Mouse (Mus musculus) embryonic facial prominence, embryonic 13.5 days (tissue): ENCODE measurements at regions not wholly inside any gene's neighbourhood (a gene's known extent, or its start where the extent isn't known, plus 50 kb on each side); places are given as distances from the start of the nearest gene placed in this dataset.

Experiments
- ATAC-seq: fragments of 200-750 bp; cut with Nextera tagmentation; 2 replicates; pipeline ENCODE4 v1.8.0; 2017; ENCODE audit warnings: low read depth; ENCODE audit not compliant: insufficient number of reproducible peaks, insufficient read depth, low FRiP score, low TSS enrichment
- H3K27ac ChIP-seq: fragments of 300-500 bp; sonication (generic); 2 replicates; pipeline ENCODE4 v1.5.1; 2015; ENCODE audit warnings: moderate library complexity, mild to moderate bottlenecking, inconsistent platforms
- H3K27me3 ChIP-seq: fragments of 300-500 bp; sonication (generic); 2 replicates; pipeline ENCODE4 v1.6.1; 2015; ENCODE audit warnings: mild to moderate bottlenecking, inconsistent platforms
- H3K36me3 ChIP-seq: fragments of 300-500 bp; sonication (generic); 2 replicates; pipeline ENCODE4 v1.6.1; 2015; ENCODE audit warnings: mild to moderate bottlenecking, inconsistent platforms
- H3K4me1 ChIP-seq: fragments of 300-500 bp; sonication (generic); 2 replicates; pipeline ENCODE4 v1.6.1; 2015; ENCODE audit warnings: inconsistent platforms
- H3K4me2 ChIP-seq: fragments of 300-500 bp; sonication (generic); 2 replicates; pipeline ENCODE4 v1.6.1; 2015; ENCODE audit warnings: moderate library complexity, mild to moderate bottlenecking, inconsistent platforms
- H3K4me3 ChIP-seq: fragments of 300-500 bp; sonication (generic); 2 replicates; pipeline ENCODE4 v1.5.1; 2015; ENCODE audit warnings: mild to moderate bottlenecking, inconsistent platforms
- H3K9ac ChIP-seq: fragments of 300-500 bp; sonication (generic); 2 replicates; pipeline ENCODE4 v1.6.1; 2015; ENCODE audit warnings: mild to moderate bottlenecking, inconsistent platforms
- H3K9me3 ChIP-seq: fragments of 300-500 bp; sonication (generic); 2 replicates; pipeline ENCODE4 v1.6.1; 2016; ENCODE audit warnings: inconsistent platforms
- WGBS: fragments of 180-500 bp; shearing (Covaris S2); methylation state at CpG from one replicate; pipeline ENCODE4 v1.1.7; 2015; ENCODE audit warnings: mixed read lengths; 5-methylcytosine and 5-hydroxymethylcytosine counted together

GRCm38 (mm10) chr17:75892156-75892555, 340.4 kb upstream of the Fam98a start:
- no peak for ATAC-seq
- H3K27me3 ChIP-seq: no peaks in the 10 kb centered on the region
- H3K9ac ChIP-seq: no peak overlapping the region
- 78% methylated on average over 4 of the region's 4 CpGs for WGBS
- no peak overlapping the region for H3K4me2 ChIP-seq
- no peak overlapping the region for H3K4me3 ChIP-seq
- H3K36me3 ChIP-seq: no peaks in the 10 kb centered on the region
- H3K4me1 ChIP-seq: no peaks in the 10 kb centered on the region
- no peaks in the 10 kb centered on the region for H3K9me3 ChIP-seq
- H3K27ac ChIP-seq: no peak overlapping the region

GRCm38 (mm10) chr17:75891564-75891963, 339.8 kb upstream of the Fam98a start:
- no peaks in the 10 kb centered on the region for H3K36me3 ChIP-seq
- H3K9ac ChIP-seq: no peak overlapping the region
- H3K4me2 ChIP-seq: no peak overlapping the region
- H3K4me1 ChIP-seq: no peaks in the 10 kb centered on the region
- H3K4me3 ChIP-seq: no peak overlapping the region
- no peak overlapping the region for H3K27ac ChIP-seq
- no peak for ATAC-seq
- WGBS: 87% methylated on average over 4 of the region's 4 CpGs
- H3K9me3 ChIP-seq: no peaks in the 10 kb centered on the region
- no peaks in the 10 kb centered on the region for H3K27me3 ChIP-seq

- WGBS: 39% methylated on average over 1 of the region's 1 CpGs
- no peak overlapping the region for H3K27ac ChIP-seq
- ATAC-seq: no peak
- no peak overlapping the region for H3K4me2 ChIP-seq
- H3K9me3 ChIP-seq: no peaks in the 10 kb centered on the region
- H3K4me3 ChIP-seq: no peak overlapping the region
- no peak overlapping the region for H3K9ac ChIP-seq
- H3K27me3 ChIP-seq: no peaks in the 10 kb centered on the region
- no peaks in the 10 kb centered on the region for H3K4me1 ChIP-seq
- H3K36me3 ChIP-seq: no peaks in the 10 kb centered on the region
Measured at GRCm38 (mm10) chr17:75877848-75878247, 326.1 kb upstream of the Fam98a start.

- no peaks in the 10 kb centered on the region for H3K27me3 ChIP-seq
- no peak overlapping the region for H3K4me2 ChIP-seq
- WGBS: 70% methylated on average over 7 of the region's 7 CpGs
Measured at GRCm38 (mm10) chr17:75876895-75877294, 325.1 kb upstream of the Fam98a start.

GRCm38 (mm10) chr17:75874535-75874934, 322.8 kb upstream of the Fam98a start:
- no peak overlapping the region for H3K4me2 ChIP-seq
- no peaks in the 10 kb centered on the region for H3K36me3 ChIP-seq
- no peak overlapping the region for H3K9ac ChIP-seq
- no peak for ATAC-seq
- H3K4me3 ChIP-seq: no peak overlapping the region
- H3K4me1 ChIP-seq: no peaks in the 10 kb centered on the region
- H3K27me3 ChIP-seq: no peaks in the 10 kb centered on the region
- no peaks in the 10 kb centered on the region for H3K9me3 ChIP-seq
- 84% methylated on average over 6 of the region's 6 CpGs for WGBS
- no peak overlapping the region for H3K27ac ChIP-seq

More at GRCm38 (mm10) chr17:75876895-75877294, 325.1 kb upstream of the Fam98a start:
- H3K9me3 ChIP-seq: no peaks in the 10 kb centered on the region
- no peak overlapping the region for H3K4me3 ChIP-seq
- ATAC-seq: no peak
- H3K27ac ChIP-seq: no peak overlapping the region
- H3K36me3 ChIP-seq: no peaks in the 10 kb centered on the region
- no peak overlapping the region for H3K9ac ChIP-seq
- H3K4me1 ChIP-seq: no peaks in the 10 kb centered on the region

GRCm38 (mm10) chr17:75870492-75870891, 318.7 kb upstream of the Fam98a start:
- 52% methylated on average over 2 of the region's 2 CpGs for WGBS
- H3K4me1 ChIP-seq: no peaks in the 10 kb centered on the region
- ATAC-seq: no peak

GRCm38 (mm10) chr17:75857015-75857414, 305.3 kb upstream of the Fam98a start:
- no peak overlapping the region for H3K4me2 ChIP-seq
- WGBS: 74% methylated on average over 8 of the region's 8 CpGs
- H3K36me3 ChIP-seq: no peaks in the 10 kb centered on the region
- H3K9ac ChIP-seq: no peak overlapping the region
- no peak overlapping the region for H3K27ac ChIP-seq
- H3K4me1 ChIP-seq: no peaks in the 10 kb centered on the region
- ATAC-seq: no peak
- H3K27me3 ChIP-seq: no peaks in the 10 kb centered on the region
- no peaks in the 10 kb centered on the region for H3K9me3 ChIP-seq
- H3K4me3 ChIP-seq: no peak overlapping the region

More at GRCm38 (mm10) chr17:75870492-75870891, 318.7 kb upstream of the Fam98a start:
- Histone ChIP-seq H3K27me3 (no peaks in the 10 kb centered on the region), H3K9me3 (no peaks in the 10 kb centered on the region), H3K4me2 (no peak overlapping the region), H3K36me3 (no peaks in the 10 kb centered on the region), H3K27ac (no peak overlapping the region), H3K9ac (no peak overlapping the region), H3K4me3 (no peak overlapping the region)

- 74% methylated on average over 12 of the region's 12 CpGs for WGBS
- Histone ChIP-seq H3K4me3 (no peak overlapping the region), H3K4me1 (no peaks in the 10 kb centered on the region), H3K27ac (no peak overlapping the region), H3K4me2 (no peak overlapping the region), H3K9ac (no peak overlapping the region), H3K36me3 (no peaks in the 10 kb centered on the region), H3K9me3 (no peaks in the 10 kb centered on the region), H3K27me3 (no peaks in the 10 kb centered on the region)
- ATAC-seq: no peak
Measured at GRCm38 (mm10) chr17:75815997-75816626, 264.4 kb upstream of the Fam98a start.

GRCm38 (mm10) chr17:75812163-75812562, 260.4 kb upstream of the Fam98a start:
- 78% methylated on average over 3 of the region's 3 CpGs for WGBS
- ATAC-seq: no peak
- Histone ChIP-seq H3K4me1 (no peaks in the 10 kb centered on the region), H3K4me2 (no peak overlapping the region), H3K27ac (no peak overlapping the region), H3K36me3 (no peaks in the 10 kb centered on the region), H3K27me3 (no peaks in the 10 kb centered on the region), H3K9me3 (no peaks in the 10 kb centered on the region), H3K9ac (no peak overlapping the region), H3K4me3 (no peak overlapping the region)

GRCm38 (mm10) chr17:75808524-75809326, 257.0 kb upstream of the Fam98a start:
- H3K4me3 ChIP-seq: no peak overlapping the region
- ATAC-seq: no peak
- 67% methylated on average over 6 of the region's 6 CpGs for WGBS
- H3K27me3 ChIP-seq: no peaks in the 10 kb centered on the region
- H3K27ac ChIP-seq: no peak overlapping the region
- H3K36me3 ChIP-seq: no peaks in the 10 kb centered on the region
- H3K4me2 ChIP-seq: no peak overlapping the region
- no peak overlapping the region for H3K9ac ChIP-seq
- no peaks in the 10 kb centered on the region for H3K9me3 ChIP-seq
- H3K4me1 ChIP-seq: no peaks in the 10 kb centered on the region

- H3K27ac ChIP-seq: no peak overlapping the region
- no peaks in the 10 kb centered on the region for H3K9me3 ChIP-seq
- H3K36me3 ChIP-seq: no peaks in the 10 kb centered on the region
- no peak overlapping the region for H3K9ac ChIP-seq
- ATAC-seq: no peak
- no peaks in the 10 kb centered on the region for H3K4me1 ChIP-seq
- no peak overlapping the region for H3K4me3 ChIP-seq
- no peak overlapping the region for H3K4me2 ChIP-seq
- 65% methylated on average over 1 of the region's 1 CpGs for WGBS
- H3K27me3 ChIP-seq: no peaks in the 10 kb centered on the region
Measured at GRCm38 (mm10) chr17:75808025-75808424, 256.3 kb upstream of the Fam98a start.

GRCm38 (mm10) chr17:75804358-75804757, 252.6 kb upstream of the Fam98a start:
- WGBS: 26% methylated on average over 1 of the region's 1 CpGs
- Histone ChIP-seq H3K4me3 (no peak overlapping the region), H3K4me1 (no peaks in the 10 kb centered on the region), H3K9me3 (no peaks in the 10 kb centered on the region), H3K9ac (no peak overlapping the region), H3K36me3 (no peaks in the 10 kb centered on the region), H3K27me3 (no peaks in the 10 kb centered on the region), H3K27ac (no peak overlapping the region), H3K4me2 (no peak overlapping the region)
- ATAC-seq: no peak
